Mouse (Mus musculus) right cerebral cortex, postnatal 25 days (tissue): ENCODE measurements at regions not wholly inside any gene's neighbourhood (a gene's known extent, or its start where the extent isn't known, plus 50 kb on each side); places are given as distances from the start of the nearest gene placed in this dataset.
A peak's percentile ranks its signal among the peaks of the same experiment; 100 is the strongest.

ENCODE experiments used
- DNase-seq: peaks from one replicate; pipeline ENCODE4 v3.0.0; 2022

DNA sequence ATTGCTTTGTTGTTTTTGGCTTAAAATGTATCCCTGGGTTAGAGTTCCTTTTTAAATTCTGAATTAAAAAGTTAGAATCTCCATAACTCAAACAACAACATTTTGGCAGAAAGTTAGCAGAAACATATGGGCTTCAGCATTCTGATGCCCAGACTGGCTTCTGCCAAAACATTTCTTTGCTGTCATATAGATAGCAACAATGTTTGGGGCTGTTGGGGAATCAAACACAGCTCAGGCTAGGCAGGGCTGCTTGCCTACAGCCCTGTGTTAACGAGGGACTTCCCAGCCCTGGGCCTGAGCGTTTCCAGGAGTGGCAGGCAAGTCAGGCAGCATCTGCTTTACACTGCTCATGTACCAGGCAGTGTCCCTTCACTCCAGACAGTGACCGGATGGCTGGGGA lies 201.0 kb upstream of the Pard3b start:
- DNase-seq, result no peak

DNA sequence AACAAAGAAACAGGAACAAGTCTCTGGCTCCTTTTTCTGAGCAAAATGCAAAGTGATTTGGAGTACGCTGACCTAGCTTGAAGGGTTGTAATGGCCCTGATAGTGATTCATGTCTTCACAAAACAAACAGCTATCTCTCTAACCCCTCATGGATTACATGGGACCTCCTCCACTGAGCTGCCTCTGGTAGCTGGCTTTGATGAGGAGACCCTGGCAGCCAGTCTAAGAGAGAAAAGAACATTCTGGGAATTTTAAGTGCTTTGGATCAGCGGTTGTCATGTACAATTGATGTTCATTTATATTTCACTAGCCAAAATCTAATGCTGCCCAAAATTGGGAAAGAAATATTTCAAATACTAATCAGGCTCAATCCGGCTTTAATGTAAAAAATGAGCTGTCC lies 177.2 kb upstream of the Pard3b start:
- no peak for DNase-seq

- peak; percentile 23 for DNase-seq
These were observed 167.9 kb upstream of the Pard3b start for GRCm38 (mm10) chr1:61470617-61471214.

DNA sequence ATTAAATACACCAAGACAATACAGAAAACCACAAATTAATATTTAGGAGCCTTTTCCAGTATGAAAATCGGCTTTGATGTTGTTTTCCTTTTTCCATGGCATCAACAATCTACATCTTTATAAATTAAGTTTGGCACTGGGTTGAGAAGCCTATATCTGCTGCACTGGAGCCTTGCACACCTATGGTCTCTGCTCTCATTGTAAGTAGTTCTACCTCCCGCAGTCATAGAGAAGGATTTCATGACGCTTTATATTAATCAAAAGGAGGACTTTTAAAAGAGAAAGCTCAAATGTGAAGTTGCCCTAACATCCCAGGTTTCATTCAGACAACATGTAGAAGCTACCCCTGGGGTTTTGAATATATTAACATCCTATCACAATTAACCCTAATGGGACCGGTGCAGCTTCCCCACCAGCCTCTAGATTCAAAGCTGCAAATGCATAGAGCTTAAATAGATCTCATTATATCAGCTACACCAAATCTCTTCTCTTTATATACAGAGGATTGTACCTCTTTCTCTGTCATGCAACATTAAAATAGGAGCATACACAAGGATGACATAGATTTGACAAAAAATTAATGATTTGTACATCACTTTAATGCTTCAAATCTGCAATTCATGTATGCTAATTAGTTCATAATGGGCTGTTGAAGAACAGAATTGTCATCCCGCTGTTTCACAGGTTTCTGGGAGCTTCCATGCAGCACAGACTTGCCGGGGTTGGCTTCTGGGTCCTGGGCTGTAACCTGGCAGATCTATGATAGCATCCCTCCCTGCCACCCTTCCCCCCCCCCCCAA lies 166.6 kb upstream of the Pard3b start:
- DNase-seq, result no peak

DNA sequence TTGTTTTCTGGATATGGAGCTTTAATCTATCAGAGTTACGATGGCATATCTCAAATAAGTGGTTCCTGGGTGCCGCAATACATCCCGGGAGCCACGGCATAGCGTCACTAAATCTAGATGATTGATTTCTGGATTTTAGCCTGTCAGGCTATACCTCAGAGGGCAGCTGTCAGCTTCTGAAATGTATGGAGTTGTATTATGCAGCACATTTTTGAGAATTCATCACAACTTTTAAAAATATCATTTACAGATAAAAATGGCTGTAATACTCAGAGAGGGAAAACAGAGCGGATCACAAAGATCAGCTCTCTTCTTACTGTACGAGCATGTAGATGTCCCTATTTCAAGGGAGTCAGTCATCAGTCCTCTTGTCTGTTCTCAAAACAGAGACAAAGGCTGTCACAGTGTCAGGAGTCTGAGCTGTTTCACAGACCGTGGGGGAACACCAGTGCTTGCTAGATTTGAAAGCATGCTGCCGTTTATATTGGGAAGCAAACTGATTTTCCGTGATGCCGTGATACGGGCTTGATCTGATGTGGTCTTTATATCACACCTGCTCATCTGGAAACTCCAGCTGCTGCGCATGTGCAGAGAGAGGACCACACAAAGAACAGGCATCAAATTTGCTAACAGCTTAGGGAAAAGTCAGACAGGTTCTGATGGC lies 165.9 kb upstream of the Pard3b start:
- peak; percentile 8 for DNase-seq

GRCm38 (mm10) chr1:61485459-61485858 lies 153.2 kb upstream of the Pard3b start:
- no peak for DNase-seq

- no peak for DNase-seq
These were observed 113.7 kb upstream of the Pard3b start for GRCm38 (mm10) chr1:61524886-61525285.

DNA sequence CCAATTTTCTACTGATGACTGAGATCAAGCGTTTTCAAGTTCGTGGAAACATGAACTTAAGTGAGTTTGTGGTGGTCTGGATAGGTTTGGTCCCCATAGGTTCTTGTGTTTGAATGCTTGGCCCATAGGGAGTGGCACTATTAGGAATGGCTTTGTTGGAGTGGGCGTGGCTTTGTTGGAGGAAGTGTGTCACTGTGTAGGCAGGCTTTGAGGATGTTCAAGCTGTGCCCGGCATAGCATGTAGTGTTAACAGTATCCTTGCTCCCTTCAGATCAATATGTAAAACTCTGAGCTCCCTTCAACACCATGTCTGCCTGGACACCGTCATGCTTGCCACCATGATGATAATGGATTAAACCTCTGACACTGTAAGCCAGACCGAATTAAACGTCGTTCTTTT lies 112.7 kb upstream of the Pard3b start:
- DNase-seq, result no peak

DNA sequence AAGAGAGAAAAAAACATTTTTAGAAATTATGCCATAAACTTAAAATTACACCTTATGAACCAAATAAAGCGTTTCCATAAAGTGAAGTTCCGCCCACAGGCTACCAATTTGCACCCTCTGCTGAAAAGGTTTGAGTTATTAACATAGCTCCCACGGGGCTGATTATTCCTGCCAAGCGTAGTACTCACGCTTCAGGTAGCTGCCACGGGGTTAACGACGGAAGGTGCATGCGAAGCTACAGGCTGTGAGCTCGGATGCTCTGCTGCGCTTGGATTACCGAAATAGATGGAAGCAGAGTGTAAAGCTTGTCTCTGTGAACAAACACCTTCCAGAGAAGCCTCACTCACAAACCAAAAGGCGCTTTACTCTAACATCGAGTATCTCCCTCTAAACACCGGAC lies 109.9 kb upstream of the Pard3b start:
- DNase-seq, result no peak

DNA sequence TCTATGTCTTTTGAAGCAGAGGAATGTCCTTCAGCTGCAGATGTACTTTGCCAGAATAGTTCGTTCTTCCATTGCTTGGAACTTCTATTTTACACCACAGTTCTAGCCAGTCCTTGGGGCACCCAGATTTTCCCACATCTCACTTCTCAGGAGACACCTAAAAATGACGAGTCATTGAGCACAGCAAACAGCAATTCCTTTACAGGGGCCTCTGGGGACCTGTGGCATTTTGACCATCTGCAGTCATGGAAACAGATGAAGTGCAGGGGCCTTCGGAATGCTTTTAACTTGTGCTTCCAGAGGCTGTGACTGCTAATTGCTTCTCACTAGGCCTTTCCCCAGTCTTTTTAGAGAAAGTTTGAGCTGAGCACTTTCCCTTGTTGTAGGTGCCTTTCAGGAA lies 108.5 kb upstream of the Pard3b start:
- no peak for DNase-seq

DNA sequence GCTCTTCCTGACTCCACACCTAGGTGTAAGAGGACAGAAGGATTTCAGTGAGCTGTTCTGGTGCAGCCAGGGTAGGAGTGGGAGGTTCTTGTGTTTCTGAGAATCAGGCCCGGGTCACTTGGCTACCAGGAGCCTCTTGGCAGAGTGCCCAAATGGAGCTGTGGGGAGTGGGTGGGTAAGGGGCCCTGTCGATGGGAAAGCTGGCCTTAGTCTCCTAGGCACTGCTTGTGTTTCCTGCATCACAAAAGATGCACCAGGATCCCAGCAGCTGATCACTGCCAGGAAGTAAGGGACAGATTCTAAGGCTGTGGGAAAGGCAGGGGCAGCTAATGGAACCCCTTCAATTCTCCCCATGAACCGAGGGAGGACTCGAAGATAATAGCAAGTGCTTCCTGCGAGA lies 107.1 kb upstream of the Pard3b start:
- no peak for DNase-seq

DNA sequence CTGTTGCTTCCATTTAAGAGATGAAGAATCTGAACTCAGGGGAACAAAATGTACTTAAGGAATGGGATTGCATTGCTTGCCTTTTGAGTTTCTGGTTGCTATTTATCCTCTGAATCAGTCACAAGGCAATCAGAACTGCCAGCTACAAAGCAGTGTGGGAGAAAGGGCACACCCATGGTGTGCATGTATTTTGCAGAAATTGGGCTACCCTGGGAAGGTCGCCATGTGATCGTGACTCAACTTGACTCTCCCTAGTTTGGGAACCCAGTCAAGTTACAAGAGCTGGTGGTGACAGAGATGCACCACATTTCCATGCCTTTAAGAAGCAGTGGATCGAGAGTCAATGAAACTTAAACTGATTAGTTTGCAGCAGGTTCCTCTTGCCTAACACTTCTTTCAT lies 98.5 kb upstream of the Pard3b start:
- no peak for DNase-seq

GRCm38 (mm10) chr1:61541166-61541565 lies 97.5 kb upstream of the Pard3b start:
- no peak for DNase-seq

DNA sequence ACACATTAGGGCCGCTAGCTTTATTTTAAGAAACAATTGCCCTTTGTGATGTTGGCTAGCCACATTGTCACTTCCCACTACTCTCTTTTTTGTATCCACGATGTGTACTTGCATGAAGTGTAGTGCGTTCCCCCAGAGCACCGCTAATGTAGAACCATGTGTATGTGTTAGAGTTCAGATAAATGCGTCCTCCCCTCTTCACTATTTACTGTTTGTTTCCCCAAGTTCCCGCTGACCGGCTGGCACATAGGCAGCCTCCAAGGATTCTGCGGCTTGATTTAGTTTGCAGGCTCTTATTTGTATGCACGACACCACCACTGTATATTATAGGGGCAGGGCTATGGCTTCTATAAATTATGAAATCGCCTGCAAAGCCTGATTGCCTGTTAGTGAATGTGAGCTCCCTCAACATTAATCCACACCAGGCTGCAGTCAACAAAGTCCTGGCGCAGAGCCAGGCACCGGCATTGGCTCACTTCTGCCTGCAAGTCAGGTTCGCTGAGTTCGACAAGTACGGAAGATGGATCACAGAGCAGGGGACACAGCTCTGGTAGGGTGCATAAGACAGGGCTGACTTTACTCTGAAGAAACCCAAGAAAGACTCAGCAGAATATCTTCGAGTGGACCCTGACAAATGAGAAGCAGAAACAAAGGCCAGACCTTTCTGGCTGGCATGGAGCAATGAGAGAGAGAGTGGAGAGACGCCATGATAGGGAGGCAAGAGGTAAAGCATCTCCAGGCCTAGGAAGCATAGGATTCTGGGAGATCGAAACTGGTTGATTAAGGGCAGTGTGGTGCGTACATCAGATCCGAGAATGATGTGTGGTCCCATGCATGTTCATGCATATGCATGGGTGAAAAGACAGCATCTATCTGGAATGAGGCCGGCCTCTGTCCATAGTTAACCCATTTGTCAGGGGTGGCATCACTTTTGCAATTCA lies 85.8 kb upstream of the Pard3b start:
- DNase-seq, result no peak

DNA sequence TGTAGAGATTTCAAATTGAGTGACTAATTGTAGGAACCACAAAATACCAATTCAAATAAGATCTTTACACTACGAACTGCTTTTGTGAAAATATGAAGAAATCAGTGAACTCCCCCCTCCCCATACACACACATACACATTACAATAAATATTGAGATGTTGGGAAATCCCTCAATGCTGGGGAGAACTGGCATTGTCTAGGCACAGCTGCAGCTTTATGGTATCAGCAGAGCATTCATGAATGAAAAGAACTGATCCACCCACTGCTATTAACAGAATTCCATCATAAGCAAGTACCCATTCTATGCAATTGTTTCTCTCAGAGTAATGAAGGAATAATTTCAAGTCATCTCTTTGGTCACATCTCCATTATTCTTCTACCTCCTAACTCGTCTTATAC lies 79.1 kb upstream of the Pard3b start:
- no peak for DNase-seq

DNA sequence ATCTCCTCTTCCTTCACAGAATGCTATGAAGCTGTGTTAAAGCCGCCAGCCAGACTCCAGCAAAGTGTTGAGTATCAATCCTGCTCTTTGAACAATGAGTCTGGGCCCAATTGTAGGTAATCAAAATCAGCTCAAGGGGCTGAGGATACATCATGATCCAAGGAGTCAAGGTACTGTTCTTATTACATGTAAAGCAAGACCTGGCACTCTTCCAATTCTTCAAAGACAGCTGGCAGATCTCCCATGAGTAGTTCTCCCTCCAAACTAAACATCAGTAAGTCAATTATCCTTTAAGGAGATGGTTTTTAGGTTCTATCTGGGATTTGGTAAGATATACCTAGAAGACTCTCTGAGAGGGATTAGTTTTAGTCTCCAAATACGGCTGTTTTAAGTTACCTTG lies 76.5 kb upstream of the Pard3b start:
- DNase-seq, result no peak

DNA sequence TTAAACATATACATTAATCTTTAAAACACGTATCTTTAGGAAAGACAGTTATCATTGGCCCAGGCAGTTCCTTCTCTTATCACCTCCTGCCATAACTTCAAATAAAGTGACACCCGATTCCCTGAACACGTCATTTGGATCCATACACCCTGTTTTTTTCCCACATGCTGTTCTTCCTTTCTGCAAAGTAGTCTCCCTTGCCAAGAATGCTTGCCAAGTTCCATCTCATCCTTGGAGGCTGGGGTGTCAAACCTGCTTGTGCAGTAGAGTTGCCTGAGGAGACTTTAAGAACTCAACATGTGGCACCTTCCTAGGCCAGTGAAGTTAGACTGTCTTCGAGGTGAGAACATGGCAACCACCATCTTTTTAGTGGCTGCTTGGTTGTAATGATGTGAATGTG lies 73.2 kb upstream of the Pard3b start:
- no peak for DNase-seq

- DNase-seq, result no peak
These were observed 64.3 kb upstream of the Pard3b start for GRCm38 (mm10) chr1:61574276-61574675.

DNA sequence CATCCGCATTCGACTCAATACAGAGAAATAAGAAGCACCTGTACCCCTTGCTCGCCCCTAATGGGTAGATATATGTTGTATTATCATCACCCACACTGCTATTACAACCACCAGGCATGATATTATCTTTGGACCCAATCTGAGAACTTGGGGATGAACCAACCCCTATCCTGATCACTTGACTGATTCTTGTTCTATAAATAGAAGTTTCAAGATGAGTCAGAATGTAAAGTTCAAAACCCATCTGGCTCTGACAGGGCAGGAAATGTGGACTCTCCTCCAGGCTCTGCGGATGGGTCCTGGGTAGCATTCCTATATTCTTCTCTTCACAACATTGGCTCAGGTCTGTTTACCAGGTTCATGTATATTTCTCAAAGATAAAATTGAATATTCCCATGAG lies 61.9 kb upstream of the Pard3b start:
- no peak for DNase-seq

- no peak for DNase-seq
These were observed 51.4 kb upstream of the Pard3b start for GRCm38 (mm10) chr1:61587251-61587650.
